Mouse (Mus musculus) neural tube, embryonic 11.5 days (tissue): ENCODE results near the gene Arap2. TPM values are rescaled to one million over a fixed set of nuclear protein-coding genes. Genes with fewer than 3 reads are reported as not detected.

ENCODE experiments used
- ATAC-seq: fragments of 200-750 bp; cut with Nextera tagmentation; 2 replicates; pipeline ENCODE4 v1.8.0; 2017; ENCODE audit warnings: moderate number of reproducible peaks, mild to moderate bottlenecking, moderate TSS enrichment, moderate library complexity; ENCODE audit not compliant: insufficient read depth, low FRiP score, low TSS enrichment
- DNase-seq: peaks from one replicate; pipeline ENCODE4 v3.0.0-alpha.2; 2015; ENCODE audit warnings: low spot score
- H3K27ac ChIP-seq: fragments of 300-500 bp; sonication (generic); 2 replicates; pipeline ENCODE4 v1.5.1; 2014; ENCODE audit warnings: low read depth, mild to moderate bottlenecking, low read length
- H3K27me3 ChIP-seq: fragments of 300-500 bp; sonication (generic); 2 replicates; pipeline ENCODE4 v1.6.1; 2014; ENCODE audit warnings: mild to moderate bottlenecking, low read length, mixed read lengths; ENCODE audit not compliant: control insufficient read depth, insufficient read depth
- H3K36me3 ChIP-seq: fragments of 300-500 bp; sonication (generic); 2 replicates; pipeline ENCODE4 v1.6.1; 2014; ENCODE audit warnings: mild to moderate bottlenecking, low read length, moderate library complexity, mixed read lengths; ENCODE audit not compliant: control insufficient read depth, insufficient read depth
- H3K4me1 ChIP-seq: fragments of 300-500 bp; sonication (generic); 2 replicates; pipeline ENCODE4 v1.6.1; 2014; ENCODE audit warnings: low read length, mixed read lengths; ENCODE audit not compliant: control insufficient read depth, insufficient read depth
- H3K4me2 ChIP-seq: fragments of 300-500 bp; sonication (generic); 2 replicates; pipeline ENCODE4 v1.6.1; 2014; ENCODE audit warnings: low read depth, mild to moderate bottlenecking, moderate library complexity
- H3K4me3 ChIP-seq: fragments of 300-500 bp; sonication (generic); 2 replicates; pipeline ENCODE4 v1.5.1; 2014; ENCODE audit warnings: low read depth, low read length
- H3K9ac ChIP-seq: fragments of 300-500 bp; sonication (generic); 2 replicates; pipeline ENCODE4 v1.6.1; 2014; ENCODE audit warnings: mild to moderate bottlenecking, low read length
- H3K9me3 ChIP-seq: fragments of 300-500 bp; sonication (generic); 2 replicates; pipeline ENCODE4 v1.6.1; 2016; ENCODE audit warnings: low read length; ENCODE audit not compliant: control insufficient read depth
- WGBS: fragments of 180-500 bp; shearing (Covaris S2); extraction: QIAGEN DNeasy Blood & Tissue Kit; methylation state at CpG from one replicate; pipeline ENCODE4 v1.1.7; 2014; 5-methylcytosine and 5-hydroxymethylcytosine counted together
- polyA plus RNA-seq: library from polyadenylated mRNA; unstranded; fragments of >200 nt; fragmentation: Nextera tagmentation; extraction: Ambion mirVana; gene quantifications from 2 replicates; pipeline ENCODE4 v1.2.1, GENCODE M21; 2014

Gene Arap2
- polyA plus RNA-seq, 1 experiment from 2014 or later, result 0.77 TPM

- DNase-seq (no peak), ATAC-seq (no peak)
- no peaks in the 10 kb centered on the region for H3K27me3 ChIP-seq
- no peak overlapping the region for H3K27ac ChIP-seq
- no peak overlapping the region for H3K4me3 ChIP-seq
- H3K36me3 ChIP-seq, result no peaks in the 10 kb centered on the region
- no peaks in the 10 kb centered on the region for H3K4me1 ChIP-seq
- H3K9me3 ChIP-seq, result no peaks in the 10 kb centered on the region
- 98% methylated on average over 3 of the region's 3 CpGs for WGBS
- H3K4me2 ChIP-seq, result no peak overlapping the region
- no peak overlapping the region for H3K9ac ChIP-seq
Measured at GRCm38 (mm10) chr5:62716468-62716867, 49.5 kb downstream of the Arap2 start.

GRCm38 (mm10) chr5:62715977-62716376 lies 50.0 kb downstream of the Arap2 start:
- DNase-seq (no peak), ATAC-seq (no peak)
- Histone ChIP-seq H3K9ac (no peak overlapping the region), H3K27me3 (no peaks in the 10 kb centered on the region), H3K27ac (no peak overlapping the region), H3K4me2 (no peak overlapping the region), H3K9me3 (no peaks in the 10 kb centered on the region), H3K4me1 (no peaks in the 10 kb centered on the region), H3K36me3 (no peaks in the 10 kb centered on the region), H3K4me3 (no peak overlapping the region)
- 76% methylated on average over 1 of the region's 1 CpGs for WGBS

GRCm38 (mm10) chr5:62715436-62715835 lies 50.5 kb downstream of the Arap2 start:
- DNase-seq (no peak), ATAC-seq (no peak)
- Histone ChIP-seq H3K27me3 (no peaks in the 10 kb centered on the region), H3K36me3 (no peaks in the 10 kb centered on the region), H3K4me1 (no peaks in the 10 kb centered on the region), H3K27ac (no peak overlapping the region), H3K9me3 (no peaks in the 10 kb centered on the region), H3K4me3 (no peak overlapping the region), H3K9ac (no peak overlapping the region), H3K4me2 (no peak overlapping the region)
- 74% methylated on average over 4 of the region's 4 CpGs for WGBS

GRCm38 (mm10) chr5:62710955-62711354 lies 55.0 kb downstream of the Arap2 start:
- DNase-seq (no peak), ATAC-seq (no peak)
- H3K9ac ChIP-seq, result no peak overlapping the region
- H3K27ac ChIP-seq, result no peak overlapping the region
- H3K36me3 ChIP-seq, result no peaks in the 10 kb centered on the region
- no peak overlapping the region for H3K4me2 ChIP-seq
- 94% methylated on average over 6 of the region's 6 CpGs for WGBS
- H3K4me1 ChIP-seq, result no peaks in the 10 kb centered on the region
- no peaks in the 10 kb centered on the region for H3K9me3 ChIP-seq
- no peak overlapping the region for H3K4me3 ChIP-seq
- no peaks in the 10 kb centered on the region for H3K27me3 ChIP-seq

- no peak overlapping the region for H3K27ac ChIP-seq
- ATAC-seq, result peak; percentile 79; the same call in 1 of the 2 replicates
- H3K27me3 ChIP-seq, result no peaks in the 10 kb centered on the region
- 59% methylated on average over 7 of the region's 7 CpGs for WGBS
- DNase-seq, result peak; percentile 37
- no peaks in the 10 kb centered on the region for H3K9me3 ChIP-seq
- no peaks in the 10 kb centered on the region for H3K4me1 ChIP-seq
- no peak overlapping the region for H3K4me2 ChIP-seq
- no peaks in the 10 kb centered on the region for H3K36me3 ChIP-seq
- H3K9ac ChIP-seq, result no peak overlapping the region
- no peak overlapping the region for H3K4me3 ChIP-seq
Measured at GRCm38 (mm10) chr5:62706900-62707299, 59.1 kb downstream of the Arap2 start.

- Histone ChIP-seq H3K36me3 (no peaks in the 10 kb centered on the region), H3K27me3 (no peaks in the 10 kb centered on the region), H3K4me2 (no peak overlapping the region), H3K27ac (no peak overlapping the region), H3K4me3 (no peak overlapping the region), H3K4me1 (no peaks in the 10 kb centered on the region), H3K9ac (no peak overlapping the region), H3K9me3 (no peaks in the 10 kb centered on the region)
- DNase-seq (no peak), ATAC-seq (no peak)
- 76% methylated on average over 4 of the region's 4 CpGs for WGBS
Measured at GRCm38 (mm10) chr5:62689965-62690364, 76.0 kb downstream of the Arap2 start.

GRCm38 (mm10) chr5:62683751-62684150 lies 82.2 kb downstream of the Arap2 start:
- no peak overlapping the region for H3K4me2 ChIP-seq
- H3K9me3 ChIP-seq, result no peaks in the 10 kb centered on the region
- H3K9ac ChIP-seq, result no peak overlapping the region
- H3K4me1 ChIP-seq, result no peaks in the 10 kb centered on the region
- DNase-seq (no peak), ATAC-seq (no peak)
- H3K4me3 ChIP-seq, result no peak overlapping the region
- no peaks in the 10 kb centered on the region for H3K36me3 ChIP-seq
- H3K27ac ChIP-seq, result no peak overlapping the region
- WGBS, result 85% methylated on average over 3 of the region's 3 CpGs
- no peaks in the 10 kb centered on the region for H3K27me3 ChIP-seq

- Histone ChIP-seq H3K4me1 (no peaks in the 10 kb centered on the region), H3K36me3 (no peaks in the 10 kb centered on the region), H3K9me3 (no peaks in the 10 kb centered on the region), H3K4me3 (no peak overlapping the region), H3K4me2 (no peak overlapping the region), H3K27me3 (no peaks in the 10 kb centered on the region), H3K27ac (no peak overlapping the region), H3K9ac (no peak overlapping the region)
- DNase-seq (no peak), ATAC-seq (no peak; the same call in 1 of the 2 replicates)
- 75% methylated on average over 3 of the region's 3 CpGs for WGBS
Measured at GRCm38 (mm10) chr5:62683207-62683606, 82.8 kb downstream of the Arap2 start.

GRCm38 (mm10) chr5:62677390-62677789 lies 88.6 kb downstream of the Arap2 start:
- H3K4me2 ChIP-seq, result no peak overlapping the region
- 91% methylated on average over 7 of the region's 7 CpGs for WGBS
- ATAC-seq (no peak), DNase-seq (no peak)
- H3K27ac ChIP-seq, result no peak overlapping the region
- no peaks in the 10 kb centered on the region for H3K27me3 ChIP-seq
- no peaks in the 10 kb centered on the region for H3K36me3 ChIP-seq
- no peaks in the 10 kb centered on the region for H3K9me3 ChIP-seq
- no peak overlapping the region for H3K9ac ChIP-seq
- no peak overlapping the region for H3K4me3 ChIP-seq
- no peaks in the 10 kb centered on the region for H3K4me1 ChIP-seq
